Mouse (Mus musculus) cerebellum, adult 11 months (tissue): ENCODE data around the gene Lce1i.
"Not testable (repeated sequence)": the region's sequence is repeated elsewhere in the genome, so short reads cannot be mapped to it uniquely, and the experiment has no call there.

Experiments used
- DNase-seq: peaks from one replicate; pipeline ENCODE4 v3.0.0; 2022

Gene Lce1i

DNA sequence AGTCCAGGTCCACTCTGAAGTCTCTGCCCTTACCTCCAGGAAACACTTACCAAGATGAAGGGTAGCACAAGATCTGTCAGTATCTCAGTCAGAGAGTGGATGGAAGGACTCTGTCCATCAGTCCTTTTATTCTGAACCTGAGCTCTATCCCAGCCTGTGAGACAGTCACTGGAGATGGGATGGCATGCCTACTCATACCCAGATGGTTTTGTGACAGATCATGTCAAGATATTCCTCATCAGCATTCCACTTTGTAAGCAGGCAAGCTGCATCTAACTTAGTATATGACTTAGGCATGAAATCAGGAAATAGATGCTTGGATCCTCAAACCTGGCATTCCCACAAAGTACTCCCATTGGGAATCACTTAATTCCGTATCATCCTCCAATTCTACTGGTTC, at the start of gene Lce1i:
Gene Lce1i, minus strand, starts transcription at position 101 of the 400 bp plus-strand sequence.
- DNase-seq: no peak

DNA sequence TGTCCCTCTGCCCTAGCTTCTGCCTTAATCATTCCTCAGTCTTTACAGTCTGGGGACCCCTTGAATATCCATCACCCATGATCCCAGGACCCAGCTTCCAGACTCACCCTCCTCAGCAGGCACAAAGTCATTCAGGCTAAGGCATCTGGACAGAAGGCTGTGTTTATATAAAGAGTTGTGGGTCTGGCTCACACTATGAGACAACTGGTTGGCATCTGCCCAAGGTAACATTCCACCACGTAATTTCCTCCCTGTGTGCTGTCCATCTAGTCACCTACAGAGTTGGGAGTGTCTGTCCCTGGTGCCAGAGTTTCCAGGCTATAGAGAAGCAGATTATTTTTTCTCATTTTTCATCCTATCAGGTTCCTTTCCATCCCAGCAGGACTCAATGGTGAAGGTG, 48.4 kb upstream of the Lce1i start, which contains the start of gene Kprp:
Gene Kprp, minus strand, starts transcription at position 140 of the 400 bp plus-strand sequence.
- DNase-seq: no peak

DNA sequence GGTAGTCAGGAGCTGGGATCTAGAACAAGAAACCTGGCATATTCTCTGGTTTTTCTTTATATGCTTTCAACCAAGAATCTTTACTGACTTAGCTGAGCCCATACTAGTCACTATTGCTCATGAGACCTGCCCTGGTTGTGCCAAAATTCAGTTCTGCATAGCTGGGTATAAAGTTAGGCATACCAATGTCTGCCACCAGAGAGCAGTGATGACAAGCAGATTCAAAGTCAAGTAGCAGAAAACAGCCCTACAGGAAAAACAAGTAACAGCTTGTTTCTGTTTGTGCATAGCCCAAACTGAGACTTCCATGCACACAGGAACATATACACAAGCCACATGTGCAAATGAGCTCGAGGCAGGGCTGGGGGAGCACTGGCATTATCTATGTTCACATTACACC, 47.1 kb upstream of the Lce1i start:
- DNase-seq: no peak

DNA sequence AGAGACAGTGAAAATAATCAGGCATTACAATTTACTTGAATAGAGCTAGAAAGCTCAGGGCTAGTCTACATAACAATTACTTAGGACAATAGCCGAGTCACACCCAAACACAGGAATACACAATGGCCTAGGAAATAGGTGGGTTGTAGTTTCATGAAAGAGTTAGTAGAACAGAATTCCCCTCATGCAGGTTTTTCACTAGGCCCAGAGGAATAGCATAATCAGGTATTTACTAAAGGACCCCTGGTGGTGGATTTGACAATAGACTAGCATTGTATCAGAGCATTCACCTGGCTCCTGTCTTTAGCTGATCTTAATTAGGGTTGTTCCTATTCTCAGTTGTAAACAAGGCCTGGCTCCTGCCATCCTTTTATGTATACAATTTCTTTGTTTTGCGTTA, 37.3 kb upstream of the Lce1i start:
- not testable (repeated sequence) for DNase-seq

DNA sequence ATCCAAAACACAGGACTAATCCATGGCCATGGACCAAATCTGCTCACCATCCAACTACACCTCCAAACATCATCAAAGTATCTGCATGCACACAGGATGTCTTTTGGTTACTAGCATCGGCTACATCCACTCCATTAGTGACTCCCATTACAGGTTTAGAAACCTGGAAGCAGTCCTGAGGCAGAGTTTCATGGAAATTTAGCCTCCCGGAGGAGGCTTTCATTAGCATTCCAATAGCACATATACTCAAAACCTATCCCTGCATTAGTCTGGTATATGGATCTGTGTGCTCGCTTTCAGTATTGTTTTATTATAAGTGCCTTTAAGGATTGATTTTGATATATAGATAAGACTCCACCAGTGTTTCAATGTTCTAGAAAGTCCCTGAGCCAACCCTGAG, 36.9 kb upstream of the Lce1i start:
- DNase-seq: no peak

DNA sequence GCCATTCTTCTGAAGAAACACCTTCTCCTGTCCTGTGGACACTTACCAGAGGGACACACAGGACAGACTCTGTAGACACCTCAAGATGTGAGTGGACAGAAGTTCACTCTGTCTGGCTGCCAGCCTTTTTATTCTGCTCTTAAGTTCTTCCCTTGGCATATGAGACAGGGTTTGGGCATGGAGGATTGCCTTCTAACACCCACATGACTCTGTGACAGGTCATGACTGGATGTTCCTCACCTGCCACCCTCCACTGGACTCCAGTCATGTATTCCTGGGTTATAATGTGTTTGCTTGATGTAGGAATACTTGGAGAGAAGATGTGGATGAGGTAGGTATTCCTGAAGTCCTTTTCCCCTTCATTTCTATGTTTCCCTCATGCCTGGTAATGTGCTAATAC, 29.1 kb upstream of the Lce1i start, which contains the start of gene Lce1k:
Gene Lce1k, minus strand, starts transcription at position 101 of the 400 bp plus-strand sequence.
- no peak for DNase-seq

DNA sequence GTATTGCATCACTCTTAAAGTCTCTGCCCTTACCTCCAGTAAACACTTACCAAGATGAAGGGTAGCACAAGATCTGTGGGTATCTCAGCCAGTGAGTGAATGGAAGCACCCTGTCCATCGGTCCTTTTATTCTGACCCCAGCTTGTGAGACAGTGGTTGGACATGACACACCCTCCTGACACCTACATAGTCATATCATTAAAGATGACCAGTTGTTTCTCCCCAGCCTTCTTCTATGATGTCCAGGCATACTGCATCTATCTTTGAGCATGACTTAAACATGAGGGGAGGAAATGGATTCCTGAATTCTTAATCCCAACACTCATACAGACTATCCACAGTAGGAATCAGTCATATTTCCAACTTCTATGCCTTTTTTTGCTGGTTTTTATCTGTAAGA, 11.7 kb upstream of the Lce1i start, which contains the start of gene Lce1j:
Gene Lce1j, minus strand, starts transcription at position 101 of the 400 bp plus-strand sequence.
- DNase-seq: no peak

DNA sequence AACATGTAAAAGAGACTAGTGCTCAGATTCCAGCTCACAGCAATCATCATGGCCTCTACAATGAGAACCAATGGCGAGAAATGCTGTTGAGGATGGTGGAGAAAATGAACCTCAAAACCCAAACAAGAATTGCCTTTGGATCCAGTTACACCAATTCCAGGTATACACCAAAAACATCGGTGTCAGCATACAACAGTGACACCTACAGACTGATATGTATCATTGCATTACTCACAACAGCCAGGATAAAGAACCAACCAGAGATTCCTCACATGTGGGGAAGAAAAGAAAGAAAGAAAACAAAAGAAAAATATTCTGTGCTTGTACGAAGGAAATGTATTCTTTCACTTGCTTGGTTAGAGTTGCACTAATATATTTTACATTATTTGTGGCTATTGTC, 7.1 kb downstream of the Lce1i start:
- DNase-seq: no peak

DNA sequence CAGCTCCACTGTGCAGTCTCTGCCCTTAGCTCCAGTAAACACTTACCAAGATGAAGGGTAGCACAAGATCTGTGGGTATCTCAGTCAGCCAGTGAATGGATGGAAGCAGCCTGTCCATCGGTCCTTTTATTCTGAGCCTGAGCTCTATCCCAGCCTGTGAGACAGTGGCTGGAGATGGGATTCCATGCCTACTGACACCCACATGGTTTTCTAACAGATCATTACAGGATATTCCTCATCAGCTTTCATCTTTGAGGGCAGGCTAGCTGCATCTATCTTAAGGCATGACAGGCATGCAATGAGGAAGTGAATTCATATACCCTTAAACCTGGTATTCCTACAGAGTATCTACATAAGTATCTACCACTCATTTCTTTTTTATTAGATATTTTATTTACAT, 13.7 kb downstream of the Lce1i start, which contains the start of gene Lce1h:
Gene Lce1h, minus strand, starts transcription at position 101 of the 400 bp plus-strand sequence.
- no peak for DNase-seq

DNA sequence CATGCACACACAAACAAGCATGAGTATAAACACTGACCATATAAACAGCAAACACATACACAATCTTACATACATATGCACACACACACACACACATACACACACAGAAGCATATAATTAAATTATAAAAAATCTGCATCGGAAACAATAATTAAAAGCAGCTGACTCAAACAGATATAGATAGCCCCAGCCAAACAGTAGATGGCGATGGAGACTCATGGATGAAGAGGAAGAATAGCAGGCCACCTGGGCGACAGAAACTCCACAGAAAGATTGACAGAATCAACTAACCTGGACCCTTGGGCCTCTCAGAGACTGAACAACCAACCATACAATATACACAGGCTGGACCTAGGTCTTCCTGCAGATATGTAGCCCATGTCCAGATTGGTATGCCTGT, 25.5 kb downstream of the Lce1i start:
- DNase-seq: no peak

DNA sequence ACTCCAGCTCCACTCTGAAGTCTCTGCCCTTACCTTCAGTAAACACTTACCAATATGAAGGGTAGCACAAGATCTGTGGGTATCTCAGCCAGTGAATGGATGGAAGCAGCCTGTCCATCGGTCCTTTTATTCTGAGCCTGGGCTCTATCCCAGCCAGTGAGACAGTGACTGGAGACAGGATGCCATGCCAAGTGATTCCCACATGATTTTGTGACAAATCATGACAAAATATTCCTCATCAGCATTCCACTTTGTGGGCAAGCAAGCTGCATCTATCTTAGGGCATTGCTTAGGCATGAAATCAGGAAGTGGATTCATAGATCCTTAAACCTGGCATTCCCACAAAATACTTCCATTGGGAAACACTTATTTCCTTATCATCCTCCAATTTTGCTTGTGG, 26.5 kb downstream of the Lce1i start, which contains the start of gene Lce1g:
Gene Lce1g, minus strand, starts transcription at position 101 of the 400 bp plus-strand sequence.
- no peak for DNase-seq

DNA sequence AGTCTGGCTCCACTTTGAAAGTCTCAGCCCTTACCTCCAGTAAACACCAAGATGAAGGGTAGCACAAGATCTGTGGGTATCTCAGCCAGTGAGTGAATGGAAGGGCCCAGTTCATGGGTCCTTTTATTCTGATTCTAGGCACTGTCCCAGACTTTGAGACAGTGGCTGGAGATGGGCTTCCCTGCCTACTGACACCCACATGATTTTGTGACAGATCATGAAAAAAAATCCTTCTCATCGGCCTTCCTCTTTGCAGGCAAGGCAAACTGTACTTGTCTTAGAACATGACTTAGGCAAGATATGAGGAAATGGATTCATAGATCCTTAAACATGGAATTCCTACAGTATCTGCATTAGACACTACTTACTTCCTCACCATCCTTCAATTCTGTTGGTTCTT, 39.7 kb downstream of the Lce1i start, which contains the start of gene Gm38119:
Gene Gm38119, minus strand, starts transcription at position 101 of the 400 bp plus-strand sequence.
- DNase-seq: no peak
